18 mouse cellular contexts compared by ENCODE assay signal in genomic region chr2:84626366-84626975, GRCm38 (mm10). TPM values are rescaled to one million over a fixed set of nuclear protein-coding genes. Genes with fewer than 3 reads are reported as not detected.
DNase-seq lines count a peak whose midpoint lies in the region; ATAC-seq and TF ChIP-seq lines count a peak whose summit lies in the region.
"Had no signal": no experiment of that assay in that cellular context is flagged by ENCODE, and none has a peak within 500 bp of the region (broad histone marks: within the 10 kb centered on the region; RNA-seq: fewer than 3 reads in every experiment).

No protein-coding gene starts in this region.

- 51% methylated on average over 7 of the region's 7 CpGs for WGBS in heart, embryonic 14.5 days
- WGBS in lung, embryonic 15.5 days, result 67% methylated on average over 7 of the region's 7 CpGs
- 56% methylated on average over 7 of the region's 7 CpGs for WGBS in stomach, embryonic 16.5 days

- no peak overlapping the region for H3K9ac ChIP-seq in heart, embryonic 14.5 days (ENCODE audit: low read length)
- no peak overlapping the region for H3K9ac ChIP-seq in lung, embryonic 15.5 days
- no peak overlapping the region for H3K9ac ChIP-seq in stomach, embryonic 16.5 days (ENCODE audit: low read length)
- H3K9ac ChIP-seq: lung, embryonic 14.5 days; midbrain, embryonic 12.5 days had no signal

- 0 out of 2 replicates have a peak overlapping the region, but pooled peaks have one; percentile 9 for H3K4me2 ChIP-seq in heart, embryonic 14.5 days (ENCODE audit: low read length)
- H3K4me2 ChIP-seq in lung, embryonic 15.5 days, result no peak overlapping the region
- H3K4me2 ChIP-seq in stomach, embryonic 16.5 days (ENCODE audit: low read depth, low read length), result peak overlapping the region; percentile 20; the same call in 1 of the 2 replicates
- H3K4me2 ChIP-seq: lung, embryonic 14.5 days; midbrain, embryonic 12.5 days had no signal

- no peaks in the 10 kb centered on the region for H3K9me3 ChIP-seq in heart, embryonic 14.5 days (ENCODE audit: control insufficient read depth, low read length)
- H3K9me3 ChIP-seq in lung, embryonic 15.5 days, result no peaks in the 10 kb centered on the region
- H3K9me3 ChIP-seq in stomach, embryonic 16.5 days (replicated peaks; ENCODE audit: control insufficient read depth, low read length), result no peaks in the 10 kb centered on the region
- H3K9me3 ChIP-seq: hindbrain, embryonic 10.5 days; midbrain, embryonic 12.5 days had no signal

- no peak for ATAC-seq in heart, embryonic 14.5 days (ENCODE audit: insufficient number of reproducible peaks, insufficient read depth, low FRiP score, low read depth)
- peak; percentile 55; the same call in 1 of the 2 replicates for ATAC-seq in lung, embryonic 15.5 days (ENCODE audit: borderline replicate concordance, extremely low read depth, low FRiP score, low TSS enrichment)
- ATAC-seq in stomach, embryonic 16.5 days (ENCODE audit: insufficient read depth, low FRiP score), result peak; percentile 3; the same call in 1 of the 2 replicates
- ATAC-seq: CD4-positive, CD25-positive, alpha-beta regulatory T cell, adult 4 months had no signal

- TF ChIP-seq CTCF in embryonic fibroblast, embryonic 13.5 days (IDR thresholded peaks at IDR 0.05; ENCODE audit: borderline replicate concordance, insufficient read depth, low read length), result no peak

- peaks cover 46% of the 10 kb centered on the region for H3K36me3 ChIP-seq in heart, embryonic 14.5 days (ENCODE audit: control insufficient read depth, insufficient read depth, low read length)
- peaks cover 6% of the 10 kb centered on the region; the same call in 1 of the 2 replicates for H3K36me3 ChIP-seq in lung, embryonic 15.5 days
- H3K36me3 ChIP-seq in stomach, embryonic 16.5 days (ENCODE audit: control insufficient read depth, insufficient read depth, low read length), result peaks cover 6% of the 10 kb centered on the region; the same call in 1 of the 2 replicates

- no peaks in the 10 kb centered on the region for H3K27me3 ChIP-seq in heart, embryonic 14.5 days (ENCODE audit: control insufficient read depth, insufficient read depth, low read length)
- H3K27me3 ChIP-seq in lung, embryonic 15.5 days, result no peaks in the 10 kb centered on the region
- no peaks in the 10 kb centered on the region for H3K27me3 ChIP-seq in stomach, embryonic 16.5 days (ENCODE audit: control insufficient read depth, insufficient read depth, low read length)
- H3K27me3 ChIP-seq: midbrain, embryonic 12.5 days had no signal

- no peak for DNase-seq in heart, postnatal 10 days
- no peak for DNase-seq in lung, adult 18-20 months
- DNase-seq in T-cell, adult 2 months (ENCODE audit: low spot score), result no peak
- DNase-seq: adrenal gland, postnatal 14 days; kidney, postnatal 10 days; lung, embryonic 14.5 days; right cerebral cortex, postnatal 14 days had no signal

- no peak for TF ChIP-seq POLR2A in embryonic fibroblast, embryonic 13.5 days (IDR thresholded peaks at IDR 0.05; ENCODE audit: low read depth, low read length)

- peak overlapping the region in 1 of 2 experiments; percentile 61; a peak in 3 of 4 replicates for H3K27ac ChIP-seq in heart, embryonic 14.5 days (replicated peaks in 1 of 2; ENCODE audit: control insufficient read depth in 1 of 2, insufficient read depth in 1 of 2, low read depth in 2 of 2, low read length in 2 of 2)
- no peak overlapping the region for H3K27ac ChIP-seq in lung, embryonic 15.5 days
- H3K27ac ChIP-seq in embryonic fibroblast, embryonic 13.5 days (ENCODE audit: insufficient read depth, low read length), result 0 out of 2 replicates have a peak overlapping the region, but pooled peaks have one; percentile 2
- H3K27ac ChIP-seq in stomach, embryonic 16.5 days (ENCODE audit: low read length), result peak overlapping the region; percentile 83
- H3K27ac ChIP-seq: hindbrain, embryonic 10.5 days; midbrain, embryonic 12.5 days had no signal

- intact Hi-C loops in heart, postnatal 10 days (cut with DNase I), result no loop called here

- H3K4me1 ChIP-seq in heart, embryonic 14.5 days (ENCODE audit: control insufficient read depth in 2 of 2, insufficient read depth in 2 of 2, low read length in 2 of 2), result peaks cover 12 to 54% of the 10 kb centered on the region in 2 experiments
- peaks cover 35% of the 10 kb centered on the region for H3K4me1 ChIP-seq in lung, embryonic 15.5 days
- H3K4me1 ChIP-seq in embryonic fibroblast, embryonic 13.5 days (ENCODE audit: control insufficient read depth, insufficient read depth, low read length), result 0 out of 2 replicates have a peak, but pooled peaks cover 2% of the 10 kb centered on the region
- peaks cover 37% of the 10 kb centered on the region for H3K4me1 ChIP-seq in stomach, embryonic 16.5 days (ENCODE audit: control insufficient read depth, insufficient read depth, low read length)
- H3K4me1 ChIP-seq: midbrain, embryonic 12.5 days had no signal

- H3K4me3 ChIP-seq in heart, embryonic 14.5 days (ENCODE audit: control insufficient read depth in 1 of 2, insufficient read depth in 1 of 2, low read depth in 1 of 2, low read length in 2 of 2), result no peak overlapping the region
- H3K4me3 ChIP-seq in lung, embryonic 15.5 days, result no peak overlapping the region
- no peak overlapping the region for H3K4me3 ChIP-seq in embryonic fibroblast, embryonic 13.5 days (ENCODE audit: insufficient read depth, low read length)
- H3K4me3 ChIP-seq in stomach, embryonic 16.5 days (replicated peaks; ENCODE audit: low read length), result no peak overlapping the region
- H3K4me3 ChIP-seq: hindbrain, embryonic 10.5 days; midbrain, embryonic 12.5 days had no signal

RNA-seq across cellular contexts. Expression of gene Ctnnd1, which starts 24.1 kb away (rescaled TPM):
- polyA plus RNA-seq in heart, embryonic 14.5 days (2014; fragmentation: Nextera tagmentation; extraction: Ambion mirVana), result 65.2 and 68.5 TPM in 2 replicates
- 100 to 1,000 TPM; 126 to 129 TPM for total RNA-seq in heart, postnatal 10 days (2021)
- 61.5 and 66.0 TPM in 2 replicates for polyA plus RNA-seq in lung, embryonic 15.5 days (2015; fragmentation: Nextera tagmentation; extraction: Ambion mirVana)
- polyA plus RNA-seq in embryonic fibroblast, embryonic 13.5 days (2011; ENCODE audit: insufficient read length, low read depth, missing spikeins), result 231 and 306 TPM in 2 replicates
- 75.7 and 84.4 TPM in 2 replicates for polyA plus RNA-seq in stomach, embryonic 16.5 days (2015; fragmentation: Nextera tagmentation; extraction: Ambion mirVana)

RNA-seq across cellular contexts. Expression of gene Btbd18, which starts 32.4 kb away (rescaled TPM):
- 0.11 and 0.15 TPM in 2 replicates for polyA plus RNA-seq in heart, embryonic 14.5 days (2014; fragmentation: Nextera tagmentation; extraction: Ambion mirVana)
- not detected for total RNA-seq in heart, postnatal 10 days (2021)
- polyA plus RNA-seq in lung, embryonic 15.5 days (2015; fragmentation: Nextera tagmentation; extraction: Ambion mirVana), result 0.13 and 0.22 TPM in 2 replicates
- polyA plus RNA-seq in embryonic fibroblast, embryonic 13.5 days (2011; ENCODE audit: insufficient read length, low read depth, missing spikeins), result not detected in 2 replicates
- polyA plus RNA-seq in stomach, embryonic 16.5 days (2015; fragmentation: Nextera tagmentation; extraction: Ambion mirVana), result 0.26 TPM in 2 replicates
- total RNA-seq: adrenal gland, postnatal 14 days; left cerebral cortex, adult 8-10 months; neutrophil, adult 5-6 weeks had no signal
- polyA plus RNA-seq: frontal cortex, adult 2 months had no signal

RNA-seq across cellular contexts. Expression of gene Selenoh, which starts 44.1 kb away (rescaled TPM):
- 248 and 271 TPM in 2 replicates for polyA plus RNA-seq in heart, embryonic 14.5 days (2014; fragmentation: Nextera tagmentation; extraction: Ambion mirVana)
- 10 to 100 TPM; 59.9 to 60.8 TPM for total RNA-seq in heart, postnatal 10 days (2021)
- polyA plus RNA-seq in lung, embryonic 15.5 days (2015; fragmentation: Nextera tagmentation; extraction: Ambion mirVana), result 356 and 375 TPM in 2 replicates
- 106 and 122 TPM in 2 replicates for polyA plus RNA-seq in embryonic fibroblast, embryonic 13.5 days (2011; ENCODE audit: insufficient read length, low read depth, missing spikeins)
- 184 and 203 TPM in 2 replicates for polyA plus RNA-seq in stomach, embryonic 16.5 days (2015; fragmentation: Nextera tagmentation; extraction: Ambion mirVana)

RNA-seq across cellular contexts. Expression of gene Gm28635, which starts 51.4 kb away (rescaled TPM):
- not detected in 2 replicates for polyA plus RNA-seq in heart, embryonic 14.5 days (2014; fragmentation: Nextera tagmentation; extraction: Ambion mirVana)
- 10 to 100 TPM in 1 of 2 experiments, 1 to 10 TPM in 1; 9.6 to 11.7 TPM for total RNA-seq in heart, postnatal 10 days (2021)
- polyA plus RNA-seq in lung, embryonic 15.5 days (2015; fragmentation: Nextera tagmentation; extraction: Ambion mirVana), result not detected in 2 replicates
- not detected in 2 replicates for polyA plus RNA-seq in embryonic fibroblast, embryonic 13.5 days (2011; ENCODE audit: insufficient read length, low read depth, missing spikeins)
- polyA plus RNA-seq in stomach, embryonic 16.5 days (2015; fragmentation: Nextera tagmentation; extraction: Ambion mirVana), result not detected in 2 replicates
- total RNA-seq: adrenal gland, postnatal 14 days had no signal
- polyA plus RNA-seq: CD4-positive, CD25-positive, alpha-beta regulatory T cell, adult 4 months; frontal cortex, adult 2 months; hindbrain, embryonic 10.5 days; lung, embryonic 14.5 days; midbrain, embryonic 12.5 days; thymus, postnatal 0 days had no signal

RNA-seq across cellular contexts. Expression of gene Med19, which starts 51.7 kb away (rescaled TPM):
- polyA plus RNA-seq in heart, embryonic 14.5 days (2014; fragmentation: Nextera tagmentation; extraction: Ambion mirVana), result 26.6 and 28.2 TPM in 2 replicates
- total RNA-seq in heart, postnatal 10 days (2021), result 10 to 100 TPM; 15.1 to 17.8 TPM
- polyA plus RNA-seq in lung, embryonic 15.5 days (2015; fragmentation: Nextera tagmentation; extraction: Ambion mirVana), result 37.1 and 38.0 TPM in 2 replicates
- polyA plus RNA-seq in embryonic fibroblast, embryonic 13.5 days (2011; ENCODE audit: insufficient read length, low read depth, missing spikeins), result 21.3 and 28.0 TPM in 2 replicates
- 27.2 and 28.3 TPM in 2 replicates for polyA plus RNA-seq in stomach, embryonic 16.5 days (2015; fragmentation: Nextera tagmentation; extraction: Ambion mirVana)
